Mouse (Mus musculus) cerebellum, postnatal 10 days (tissue): Measurements from ENCODE around the gene Pdzd3.
A peak's percentile ranks its signal among the peaks of the same experiment; 100 is the strongest.

Experiments used
- DNase-seq, 2 experiments: peaks; one replicate each; pipeline ENCODE4 v3.0.0; 2021; ENCODE audit warnings: mixed read lengths in 2 of 2

Pdzd3 gene

GRCm38 (mm10) chr9:44199166-44199565, 52.1 kb downstream of the Pdzd3 start:
- DNase-seq, result peak; percentile 73 to 76
